ENCODE assay signal across 8 mouse cellular contexts in the genomic region with DNA sequence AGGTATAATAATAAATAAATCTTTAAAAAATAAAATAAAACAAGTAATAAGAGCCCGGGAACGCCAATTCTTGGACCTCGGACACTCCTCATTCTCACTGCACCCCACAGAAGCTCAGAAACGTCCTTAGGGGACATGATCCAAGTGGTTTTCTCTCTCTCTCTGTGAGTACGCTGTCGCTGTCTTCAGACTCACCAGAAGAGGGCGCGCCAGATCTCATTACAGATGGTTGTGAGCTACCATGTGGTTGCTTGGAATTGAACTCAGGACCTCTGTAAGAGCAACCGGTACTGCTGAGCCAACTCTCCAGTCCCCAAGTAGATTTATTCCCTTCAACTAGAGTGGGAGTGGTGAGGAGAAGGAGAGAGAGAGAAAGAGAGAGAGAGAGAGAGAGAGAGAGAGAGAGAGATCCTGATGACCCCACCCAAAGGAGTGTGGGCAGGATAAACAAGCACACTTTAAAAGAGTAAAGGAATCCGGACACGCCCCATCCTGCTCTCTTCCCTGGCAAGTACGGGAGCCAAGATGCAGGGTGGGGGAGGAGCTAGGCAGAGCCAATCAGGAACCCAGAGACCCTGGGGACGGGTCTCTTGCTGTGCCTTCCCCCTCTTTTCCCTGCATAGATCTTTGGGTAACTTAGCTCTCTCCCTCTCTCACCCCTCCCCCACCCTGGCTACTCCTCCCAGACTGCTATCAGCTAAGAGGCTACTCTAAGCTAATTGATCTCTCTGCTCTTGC. TPM values are rescaled to one million over a fixed set of nuclear protein-coding genes. Genes with fewer than 3 reads are reported as not detected.
A peak's percentile ranks its signal among the peaks of the same experiment; 100 is the strongest.
DNase-seq lines count a peak whose midpoint lies in the region; ATAC-seq lines count a peak whose summit lies in the region.

No protein-coding gene starts in this region.

- H3K4me3 ChIP-seq in liver, embryonic 12.5 days, result no peak overlapping the region

- no peaks in the 10 kb centered on the region for H3K36me3 ChIP-seq in liver, embryonic 12.5 days

- peaks cover 78% of the 10 kb centered on the region for H3K27me3 ChIP-seq in liver, embryonic 12.5 days (replicated peaks)

- no peak overlapping the region for H3K9ac ChIP-seq in liver, embryonic 12.5 days

- WGBS in liver, embryonic 12.5 days (ENCODE audit: insufficient replicate concordance), result 14% methylated on average over 13 of the region's 13 CpGs

- H3K9me3 ChIP-seq in liver, embryonic 12.5 days (replicated peaks), result no peaks in the 10 kb centered on the region

- H3K4me2 ChIP-seq in liver, embryonic 12.5 days, result no peak overlapping the region

- H3K27ac ChIP-seq in liver, embryonic 12.5 days, result no peak overlapping the region

- H3K4me1 ChIP-seq in liver, embryonic 12.5 days, result peaks cover 7% of the 10 kb centered on the region

- no peak; the same call in 1 of the 2 replicates for ATAC-seq in liver, embryonic 12.5 days

- DNase-seq in liver, result peak; percentile 64
- DNase-seq in R1 (ENCODE audit: low read depth, low spot score), result peak; percentile 100
- DNase-seq in embryo, embryonic 9.5 days (ENCODE audit: extremely low spot score), result peak; percentile 62
- peak; percentile 52 for DNase-seq in lung, postnatal 10 days
- no peak for DNase-seq in gastrocnemius, postnatal 25 days
- DNase-seq in layer of hippocampus, adult 18-20 months (ENCODE audit: low spot score in 2 of 2), result no peak
- no peak for DNase-seq in kidney, adult 18-20 months

RNA-seq across cellular contexts. Expression of a gene that starts 8.1 kb away (rescaled TPM):
- 1.8 and 2.0 TPM in 2 replicates for polyA plus RNA-seq in liver, embryonic 12.5 days (2016; fragmentation: Nextera tagmentation; extraction: Ambion mirVana)
- total RNA-seq in gastrocnemius, postnatal 25 days (2021), result under 1 TPM; 0.08 to 0.61 TPM
- total RNA-seq in layer of hippocampus, adult 18-20 months (2021), result 10 to 100 TPM; 29.6 to 36.9 TPM

RNA-seq across cellular contexts. Expression of a gene that starts 23.7 kb away (rescaled TPM):
- polyA plus RNA-seq in liver, embryonic 12.5 days (2016; fragmentation: Nextera tagmentation; extraction: Ambion mirVana), result 12.2 and 12.6 TPM in 2 replicates
- total RNA-seq in gastrocnemius, postnatal 25 days (2021), result 1 to 10 TPM; 4.6 to 5.9 TPM
- 100 to 1,000 TPM; 108 to 109 TPM for total RNA-seq in layer of hippocampus, adult 18-20 months (2021)

RNA-seq across cellular contexts. Expression of a gene that starts 26.8 kb away (rescaled TPM):
- polyA plus RNA-seq in liver, embryonic 12.5 days (2016; fragmentation: Nextera tagmentation; extraction: Ambion mirVana), result 93.4 and 96.3 TPM in 2 replicates
- total RNA-seq in gastrocnemius, postnatal 25 days (2021), result 1 to 10 TPM; 1.3 to 2.1 TPM
- 1 to 10 TPM; 3.8 to 6.8 TPM for total RNA-seq in layer of hippocampus, adult 18-20 months (2021)

RNA-seq across cellular contexts. Expression of a gene that starts 27.1 kb away (rescaled TPM):
- not detected in 2 replicates for polyA plus RNA-seq in liver, embryonic 12.5 days (2016; fragmentation: Nextera tagmentation; extraction: Ambion mirVana)
- 1 to 10 TPM in 1 of 2 experiments, not detected in 1; 1.6 TPM for total RNA-seq in gastrocnemius, postnatal 25 days (2021)
- total RNA-seq in layer of hippocampus, adult 18-20 months (2021), result 1 to 10 TPM; 5.0 to 8.7 TPM

RNA-seq across cellular contexts. Expression of a gene that starts 39.1 kb away (rescaled TPM):
- polyA plus RNA-seq in liver, embryonic 12.5 days (2016; fragmentation: Nextera tagmentation; extraction: Ambion mirVana), result 7.5 and 8.0 TPM in 2 replicates
- total RNA-seq in gastrocnemius, postnatal 25 days (2021), result 100 to 1,000 TPM; 415 to 536 TPM
- 100 to 1,000 TPM; 130 to 153 TPM for total RNA-seq in layer of hippocampus, adult 18-20 months (2021)

Comparison
In these comparisons a context has a peak if more than half of its experiments do, and no peak if none do; other contexts are left out.
1. DNase-seq: peak in liver (single experiment), R1 (single experiment), embryo, embryonic 9.5 days (single experiment) and lung, postnatal 10 days (single experiment); none in gastrocnemius, postnatal 25 days (single experiment), layer of hippocampus, adult 18-20 months (0 of 2) and kidney, adult 18-20 months (single experiment).
2. RNA of a gene that starts 8.1 kb away (total RNA-seq): 29.6 to 36.9 TPM in layer of hippocampus, adult 18-20 months; 0.08 to 0.61 TPM in gastrocnemius, postnatal 25 days; every median in the first group is over 10 times any median in the second.
3. RNA of a gene that starts 23.7 kb away (total RNA-seq): 108 to 109 TPM in layer of hippocampus, adult 18-20 months; 4.6 to 5.9 TPM in gastrocnemius, postnatal 25 days; every median in the first group is over 10 times any median in the second.